8 mouse cellular contexts compared by ENCODE assay signal in genomic region chr11:50225611-50226378, GRCm38 (mm10). TPM values are rescaled to one million over a fixed set of nuclear protein-coding genes. Genes with fewer than 3 reads are reported as not detected.
DNase-seq lines count a peak whose midpoint lies in the region; ATAC-seq and TF ChIP-seq lines count a peak whose summit lies in the region.

No protein-coding gene starts in this region.

- ATAC-seq in hindbrain, postnatal 0 days: peak; percentile 19
- ATAC-seq in liver, embryonic 13.5 days (ENCODE audit: low read depth): peak; percentile 5; the same call in 1 of the 2 replicates
- peak; percentile 45 for ATAC-seq in neural tube, embryonic 13.5 days (ENCODE audit: low read depth)

- peaks cover 81% of the 10 kb centered on the region for H3K4me1 ChIP-seq in erythroblast, embryonic 14.5 days (ENCODE audit: control insufficient read depth)
- peaks cover 39% of the 10 kb centered on the region for H3K4me1 ChIP-seq in hindbrain, postnatal 0 days (ENCODE audit: insufficient read depth, low read length)
- H3K4me1 ChIP-seq in liver, embryonic 13.5 days (replicated peaks): peaks cover 71% of the 10 kb centered on the region
- H3K4me1 ChIP-seq in neural tube, embryonic 13.5 days (replicated peaks): peaks cover 65% of the 10 kb centered on the region

- H3K27me3 ChIP-seq in erythroblast, embryonic 14.5 days (ENCODE audit: control insufficient read depth): no peaks in the 10 kb centered on the region
- no peaks in the 10 kb centered on the region for H3K27me3 ChIP-seq in hindbrain, postnatal 0 days (ENCODE audit: insufficient read depth, low read length)
- H3K27me3 ChIP-seq in liver, embryonic 13.5 days: no peaks in the 10 kb centered on the region
- 0 out of 2 replicates have a peak, but pooled peaks cover 4% of the 10 kb centered on the region for H3K27me3 ChIP-seq in neural tube, embryonic 13.5 days

- WGBS in hindbrain, postnatal 0 days: 3% methylated on average over 31 of the region's 34 CpGs
- 2% methylated on average over 34 of the region's 34 CpGs for WGBS in liver, embryonic 13.5 days (ENCODE audit: insufficient replicate concordance)
- WGBS in neural tube, embryonic 13.5 days: 4% methylated on average over 34 of the region's 34 CpGs

- H3K4me2 ChIP-seq in hindbrain, postnatal 0 days (ENCODE audit: low read depth, low read length): peak overlapping the region; percentile 77
- H3K4me2 ChIP-seq in liver, embryonic 13.5 days: peak overlapping the region; percentile 86
- peak overlapping the region; percentile 98 for H3K4me2 ChIP-seq in neural tube, embryonic 13.5 days

- H3K9ac ChIP-seq in hindbrain, postnatal 0 days (replicated peaks; ENCODE audit: low read length): peak overlapping the region; percentile 97
- H3K9ac ChIP-seq in liver, embryonic 13.5 days: peak overlapping the region; percentile 99
- peak overlapping the region; percentile 99 for H3K9ac ChIP-seq in neural tube, embryonic 13.5 days

- peak overlapping the region; percentile 82 for H3K27ac ChIP-seq in left cerebral cortex, adult 2 months
- H3K27ac ChIP-seq in hindbrain, postnatal 0 days: peak overlapping the region; percentile 95
- H3K27ac ChIP-seq in liver, embryonic 13.5 days: peak overlapping the region; percentile 98
- peak overlapping the region; percentile 95 for H3K27ac ChIP-seq in neural tube, embryonic 13.5 days (replicated peaks)

- peak; percentile 38 to 47 for DNase-seq in left cerebral cortex, adult 2 months (ENCODE audit: extremely low spot score in 1 of 2, low spot score in 2 of 2)
- no peak for DNase-seq in left cerebral cortex, adult 11 months (ENCODE audit: low spot score)
- peak; percentile 61 for DNase-seq in adrenal gland, postnatal 25 days
- DNase-seq in hindbrain, postnatal 0 days (ENCODE audit: low spot score): peak; percentile 48
- DNase-seq in liver, embryonic 13.5 days: no peak
- no peak for DNase-seq in ovary, postnatal 10 days (ENCODE audit: low spot score)

- H3K36me3 ChIP-seq in erythroblast, embryonic 14.5 days (ENCODE audit: control insufficient read depth): peaks cover 64% of the 10 kb centered on the region
- H3K36me3 ChIP-seq in hindbrain, postnatal 0 days (ENCODE audit: insufficient read depth, low read length): no peaks in the 10 kb centered on the region; the same call in 1 of the 2 replicates
- peaks cover 15% of the 10 kb centered on the region for H3K36me3 ChIP-seq in liver, embryonic 13.5 days
- H3K36me3 ChIP-seq in neural tube, embryonic 13.5 days: peaks cover 4% of the 10 kb centered on the region

- H3K9me3 ChIP-seq in erythroblast, embryonic 14.5 days (ENCODE audit: control insufficient read depth, low read length): no peaks in the 10 kb centered on the region
- H3K9me3 ChIP-seq in hindbrain, postnatal 0 days (ENCODE audit: low read length): no peaks in the 10 kb centered on the region
- H3K9me3 ChIP-seq in liver, embryonic 13.5 days (replicated peaks): no peaks in the 10 kb centered on the region
- no peaks in the 10 kb centered on the region for H3K9me3 ChIP-seq in neural tube, embryonic 13.5 days

- TF ChIP-seq CTCF in left cerebral cortex, adult 2 months (IDR thresholded peaks at IDR 0.05): no peak
- TF ChIP-seq CTCF in hindbrain, postnatal 0 days (IDR thresholded peaks at IDR 0.05; ENCODE audit: low read depth): peak; percentile 29

- H3K4me3 ChIP-seq in left cerebral cortex, adult 2 months: peak overlapping the region; percentile 85
- peak overlapping the region; percentile 73 for H3K4me3 ChIP-seq in erythroblast, embryonic 14.5 days (replicated peaks)
- peak overlapping the region; percentile 84 for H3K4me3 ChIP-seq in hindbrain, postnatal 0 days (ENCODE audit: low read length)
- peak overlapping the region; percentile 92 for H3K4me3 ChIP-seq in liver, embryonic 13.5 days (replicated peaks)
- H3K4me3 ChIP-seq in neural tube, embryonic 13.5 days: peak overlapping the region; percentile 90

- intact Hi-C loops in left cerebral cortex, adult 2 months (cut with DNase I): loop anchor here (2.0 to 5.0 kb wide), 3 partner anchors 15 to 142 kb away; partner anchors contain the start of genes Mgat4b and Sqstm1

RNA-seq across cellular contexts. Expression of gene Ltc4s, which starts 12.6 kb away (rescaled TPM):
- 1 to 10 TPM; 5.9 to 8.7 TPM for total RNA-seq in left cerebral cortex, adult 2 months (2021)
- 6.2 and 7.5 TPM in 2 replicates for total RNA-seq in adrenal gland, postnatal 25 days (2021)
- not detected in 2 replicates for polyA plus RNA-seq in erythroblast, embryonic 14.5 days (2012)
- 4.0 and 6.8 TPM in 2 replicates for total RNA-seq in hindbrain, postnatal 0 days (2014; rRNA removed)
- 5.9 and 7.1 TPM in 2 replicates for polyA plus RNA-seq in hindbrain, postnatal 0 days (2015; fragmentation: Nextera tagmentation; extraction: Ambion mirVana)
- 0.49 and 0.99 TPM in 2 replicates for polyA plus RNA-seq in liver, embryonic 13.5 days (2015; fragmentation: Nextera tagmentation; extraction: Ambion mirVana)
- 1.8 and 2.6 TPM in 2 replicates for polyA plus RNA-seq in neural tube, embryonic 13.5 days (2015; fragmentation: Nextera tagmentation; extraction: Ambion mirVana)

RNA-seq across cellular contexts. Expression of gene Mgat4b, which starts 15.1 kb away (rescaled TPM):
- 10 to 100 TPM; 63.1 to 67.0 TPM for total RNA-seq in left cerebral cortex, adult 2 months (2021)
- 138 and 161 TPM in 2 replicates for total RNA-seq in adrenal gland, postnatal 25 days (2021)
- polyA plus RNA-seq in erythroblast, embryonic 14.5 days (2012): 23.6 and 24.7 TPM in 2 replicates
- total RNA-seq in hindbrain, postnatal 0 days (2014; rRNA removed): 108 and 134 TPM in 2 replicates
- 67.8 and 74.6 TPM in 2 replicates for polyA plus RNA-seq in hindbrain, postnatal 0 days (2015; fragmentation: Nextera tagmentation; extraction: Ambion mirVana)
- polyA plus RNA-seq in liver, embryonic 13.5 days (2015; fragmentation: Nextera tagmentation; extraction: Ambion mirVana): 11.4 and 12.1 TPM in 2 replicates
- polyA plus RNA-seq in neural tube, embryonic 13.5 days (2015; fragmentation: Nextera tagmentation; extraction: Ambion mirVana): 52.8 and 56.6 TPM in 2 replicates

RNA-seq across cellular contexts. Expression of gene Sqstm1, which starts 15.2 kb away (rescaled TPM):
- 100 to 1,000 TPM; 474 to 490 TPM for total RNA-seq in left cerebral cortex, adult 2 months (2021)
- total RNA-seq in adrenal gland, postnatal 25 days (2021): 784 and 1,020 TPM in 2 replicates
- polyA plus RNA-seq in erythroblast, embryonic 14.5 days (2012): 19.5 and 24.0 TPM in 2 replicates
- total RNA-seq in hindbrain, postnatal 0 days (2014; rRNA removed): 289 and 299 TPM in 2 replicates
- 412 and 450 TPM in 2 replicates for polyA plus RNA-seq in hindbrain, postnatal 0 days (2015; fragmentation: Nextera tagmentation; extraction: Ambion mirVana)
- 132 and 133 TPM in 2 replicates for polyA plus RNA-seq in liver, embryonic 13.5 days (2015; fragmentation: Nextera tagmentation; extraction: Ambion mirVana)
- 337 and 343 TPM in 2 replicates for polyA plus RNA-seq in neural tube, embryonic 13.5 days (2015; fragmentation: Nextera tagmentation; extraction: Ambion mirVana)

RNA-seq across cellular contexts. Expression of gene Mrnip, which starts 51.6 kb away (rescaled TPM):
- total RNA-seq in left cerebral cortex, adult 2 months (2021): 10 to 100 TPM; 13.3 to 14.2 TPM
- total RNA-seq in adrenal gland, postnatal 25 days (2021): 10.5 and 15.0 TPM in 2 replicates
- polyA plus RNA-seq in erythroblast, embryonic 14.5 days (2012): 0.79 and 1.3 TPM in 2 replicates
- 40.8 and 44.2 TPM in 2 replicates for total RNA-seq in hindbrain, postnatal 0 days (2014; rRNA removed)
- 33.5 and 34.0 TPM in 2 replicates for polyA plus RNA-seq in hindbrain, postnatal 0 days (2015; fragmentation: Nextera tagmentation; extraction: Ambion mirVana)
- 8.1 and 8.5 TPM in 2 replicates for polyA plus RNA-seq in liver, embryonic 13.5 days (2015; fragmentation: Nextera tagmentation; extraction: Ambion mirVana)
- polyA plus RNA-seq in neural tube, embryonic 13.5 days (2015; fragmentation: Nextera tagmentation; extraction: Ambion mirVana): 23.1 and 31.9 TPM in 2 replicates

Comparison
In these comparisons a context has a peak if more than half of its experiments do, and no peak if none do; other contexts are left out.
1. DNase-seq: peak in left cerebral cortex, adult 2 months (2 of 2), adrenal gland, postnatal 25 days (single experiment) and hindbrain, postnatal 0 days (single experiment); none in left cerebral cortex, adult 11 months (single experiment), liver, embryonic 13.5 days (single experiment) and ovary, postnatal 10 days (single experiment).
2. Peak in every context shown above with its lines, with median percentiles within 50 percentile points of each other: H3K27ac ChIP-seq, H3K4me3 ChIP-seq, ATAC-seq, H3K4me2 ChIP-seq and H3K9ac ChIP-seq.